Comparison of ENCODE assay signal across 10 mouse cellular contexts in the genomic region with DNA sequence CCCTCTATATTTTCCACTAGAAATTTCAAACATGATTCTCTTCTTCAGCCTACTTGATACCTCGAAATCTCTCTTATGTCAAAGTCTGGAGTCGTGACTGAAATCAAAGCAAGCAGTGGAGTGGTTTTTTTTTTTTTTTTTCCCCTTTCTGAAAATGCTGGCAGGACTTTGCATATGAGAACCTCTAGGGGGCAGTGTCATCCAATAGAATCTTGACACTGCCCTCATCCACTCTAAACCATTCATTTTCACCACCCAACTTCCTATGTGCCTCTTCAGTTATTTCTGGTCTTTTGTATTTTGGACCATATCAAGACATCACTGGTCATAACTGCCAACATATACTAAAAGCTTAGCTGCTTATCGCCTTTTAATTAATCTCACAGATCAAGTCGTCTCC. TPM values are rescaled to one million over a fixed set of nuclear protein-coding genes. Genes with fewer than 3 reads are reported as not detected.
A peak's percentile ranks its signal among the peaks of the same experiment; 100 is the strongest.
DNase-seq lines count a peak whose midpoint lies in the region; ATAC-seq lines count a peak whose summit lies in the region.
"Had no signal": no experiment of that assay in that cellular context is flagged by ENCODE, and none has a peak within 500 bp of the region (broad histone marks: within the 10 kb centered on the region; RNA-seq: fewer than 3 reads in every experiment).

No protein-coding gene starts in this region.

- 35% methylated on average over 4 of the region's 4 CpGs for WGBS in embryonic facial prominence, embryonic 14.5 days
- 36% methylated on average over 4 of the region's 4 CpGs for WGBS in midbrain, embryonic 16.5 days

- no peak for ATAC-seq in embryonic facial prominence, embryonic 14.5 days (ENCODE audit: low read depth)
- ATAC-seq in midbrain, embryonic 16.5 days = peak; percentile 67; the same call in 1 of the 2 replicates

- H3K36me3 ChIP-seq in embryonic facial prominence, embryonic 14.5 days (ENCODE audit: control insufficient read depth, insufficient read depth, low read length) = no peaks in the 10 kb centered on the region
- H3K36me3 ChIP-seq in midbrain, embryonic 16.5 days (ENCODE audit: control insufficient read depth, insufficient read depth, low read length) = no peaks in the 10 kb centered on the region

- no peak overlapping the region for H3K27ac ChIP-seq in embryonic facial prominence, embryonic 14.5 days (replicated peaks; ENCODE audit: low read depth, low read length)
- no peak overlapping the region for H3K27ac ChIP-seq in midbrain, embryonic 16.5 days (ENCODE audit: low read length)

- no peak overlapping the region for H3K9ac ChIP-seq in embryonic facial prominence, embryonic 14.5 days (ENCODE audit: low read depth, low read length)
- H3K9ac ChIP-seq in midbrain, embryonic 16.5 days (ENCODE audit: low read depth, low read length) = no peak overlapping the region

- peak; percentile 48 for DNase-seq in adrenal gland, postnatal 10 days
- DNase-seq in adrenal gland, adult 18-20 months (ENCODE audit: low spot score in 2 of 2) = no peak
- peak; percentile 25 to 35 for DNase-seq in kidney, postnatal 4 days
- DNase-seq in kidney, adult 11 months = no peak
- peak; percentile 77 for DNase-seq in MN1 (ENCODE audit: low spot score)
- peak; percentile 63 for DNase-seq in embryonic facial prominence, embryonic 14.5 days (ENCODE audit: low spot score)
- no peak for DNase-seq in gastrocnemius, postnatal 10 days

- no peak overlapping the region for H3K4me3 ChIP-seq in embryonic facial prominence, embryonic 14.5 days (ENCODE audit: low read depth, low read length)
- H3K4me3 ChIP-seq in midbrain, embryonic 16.5 days (ENCODE audit: low read depth, low read length) = no peak overlapping the region

- no peaks in the 10 kb centered on the region for H3K9me3 ChIP-seq in embryonic facial prominence, embryonic 14.5 days (ENCODE audit: control insufficient read depth, low read length)
- H3K9me3 ChIP-seq in midbrain, embryonic 16.5 days (replicated peaks; ENCODE audit: control insufficient read depth, low read length, poor library complexity, severe bottlenecking) = no peaks in the 10 kb centered on the region

- no peak overlapping the region for H3K4me2 ChIP-seq in embryonic facial prominence, embryonic 14.5 days (ENCODE audit: low read depth, low read length)
- no peak overlapping the region for H3K4me2 ChIP-seq in midbrain, embryonic 16.5 days (ENCODE audit: low read length)

- no peaks in the 10 kb centered on the region for H3K27me3 ChIP-seq in embryonic facial prominence, embryonic 14.5 days (replicated peaks; ENCODE audit: control insufficient read depth, insufficient read depth, low read length)
- no peaks in the 10 kb centered on the region for H3K27me3 ChIP-seq in midbrain, embryonic 16.5 days (ENCODE audit: control insufficient read depth, insufficient read depth, low read depth, low read length)

- H3K4me1 ChIP-seq in embryonic facial prominence, embryonic 14.5 days (ENCODE audit: control insufficient read depth, insufficient read depth, low read length) = no peaks in the 10 kb centered on the region
- H3K4me1 ChIP-seq in midbrain, embryonic 16.5 days (ENCODE audit: control insufficient read depth, insufficient read depth, low read length) = no peaks in the 10 kb centered on the region

RNA-seq across cellular contexts. Expression of a gene that starts 16.9 kb away (rescaled TPM):
- under 1 TPM; 0.27 to 0.61 TPM for total RNA-seq in adrenal gland, postnatal 10 days (2021)
- under 1 TPM; 0.19 to 0.33 TPM for total RNA-seq in adrenal gland, adult 18-20 months (2021)
- polyA plus RNA-seq in embryonic facial prominence, embryonic 14.5 days (2014; fragmentation: Nextera tagmentation; extraction: Ambion mirVana) = 0.07 TPM in 1 of 2 replicates, not detected in the other
- polyA plus RNA-seq in midbrain, embryonic 16.5 days (2015; fragmentation: Nextera tagmentation; extraction: Ambion mirVana) = 0.20 and 0.37 TPM in 2 replicates
- total RNA-seq in gastrocnemius, postnatal 10 days (2021) = under 1 TPM; 0.19 to 0.23 TPM
- polyA plus RNA-seq: C2C12; heart, embryonic 16.5 days had no signal

RNA-seq across cellular contexts. Expression of a gene that starts 49.7 kb away (rescaled TPM):
- 100 to 1,000 TPM; 219 to 270 TPM for total RNA-seq in adrenal gland, postnatal 10 days (2021)
- 100 to 1,000 TPM; 226 to 399 TPM for total RNA-seq in adrenal gland, adult 18-20 months (2021)
- polyA plus RNA-seq in embryonic facial prominence, embryonic 14.5 days (2014; fragmentation: Nextera tagmentation; extraction: Ambion mirVana) = 123 and 141 TPM in 2 replicates
- 635 and 644 TPM in 2 replicates for polyA plus RNA-seq in midbrain, embryonic 16.5 days (2015; fragmentation: Nextera tagmentation; extraction: Ambion mirVana)
- 10 to 100 TPM; 52.4 to 57.1 TPM for total RNA-seq in gastrocnemius, postnatal 10 days (2021)

Comparison
In these comparisons a context has a peak if more than half of its experiments do, and no peak if none do; other contexts are left out.
1. DNase-seq: peak in adrenal gland, postnatal 10 days (single experiment), kidney, postnatal 4 days (2 of 2), MN1 (single experiment) and embryonic facial prominence, embryonic 14.5 days (single experiment); none in adrenal gland, adult 18-20 months (0 of 2), kidney, adult 11 months (single experiment) and gastrocnemius, postnatal 10 days (single experiment).